Mouse (Mus musculus) liver, embryonic 15.5 days (tissue): ENCODE data around the gene Anln. TPM values are rescaled to one million over a fixed set of nuclear protein-coding genes. Genes with fewer than 3 reads are reported as not detected.
"Not testable (repeated sequence)": the region's sequence is repeated elsewhere in the genome, so short reads cannot be mapped to it uniquely, and the experiment has no call there.

Experiments used
- ATAC-seq: fragments of 200-750 bp; cut with Nextera tagmentation; 2 replicates; pipeline ENCODE4 v1.8.0; 2017; ENCODE audit warnings: moderate number of reproducible peaks, mild to moderate bottlenecking, moderate library complexity; ENCODE audit not compliant: insufficient read depth
- H3K27ac ChIP-seq: fragments of 300-500 bp; sonication (generic); replicated peaks from 2 replicates; pipeline ENCODE4 v1.5.1; 2015; ENCODE audit warnings: mild to moderate bottlenecking, inconsistent platforms
- H3K27me3 ChIP-seq: fragments of 300-500 bp; sonication (generic); 2 replicates; pipeline ENCODE4 v1.6.1; 2015; ENCODE audit warnings: mild to moderate bottlenecking, inconsistent platforms
- H3K36me3 ChIP-seq: fragments of 300-500 bp; sonication (generic); replicated peaks from 2 replicates; pipeline ENCODE4 v1.6.1; 2015; ENCODE audit warnings: moderate library complexity, mild to moderate bottlenecking, inconsistent platforms
- H3K4me1 ChIP-seq: fragments of 300-500 bp; sonication (generic); replicated peaks from 2 replicates; pipeline ENCODE4 v1.6.1; 2015; ENCODE audit warnings: inconsistent platforms
- H3K4me2 ChIP-seq: fragments of 300-500 bp; sonication (generic); 2 replicates; pipeline ENCODE4 v1.6.1; 2015; ENCODE audit warnings: moderate library complexity, mild to moderate bottlenecking, inconsistent platforms
- H3K4me3 ChIP-seq: fragments of 300-500 bp; sonication (generic); replicated peaks from 2 replicates; pipeline ENCODE4 v1.5.1; 2015; ENCODE audit warnings: mild to moderate bottlenecking, inconsistent platforms
- H3K9ac ChIP-seq: fragments of 300-500 bp; sonication (generic); 2 replicates; pipeline ENCODE4 v1.6.1; 2015; ENCODE audit warnings: moderate library complexity, mild to moderate bottlenecking, inconsistent platforms
- H3K9me3 ChIP-seq: fragments of 300-500 bp; sonication (generic); replicated peaks from 2 replicates; pipeline ENCODE4 v1.6.1; 2016; ENCODE audit warnings: inconsistent platforms
- WGBS: fragments of 180-500 bp; shearing (Covaris S2); methylation state at CpG from one replicate; pipeline ENCODE4 v1.1.7; 2015; ENCODE audit warnings: mixed read lengths; ENCODE audit not compliant: insufficient replicate concordance; 5-methylcytosine and 5-hydroxymethylcytosine counted together
- polyA plus RNA-seq: library from polyadenylated mRNA; unstranded; fragments of >200 nt; fragmentation: Nextera tagmentation; extraction: Ambion mirVana; gene quantifications from 2 replicates; pipeline ENCODE4 v1.2.1, GENCODE M21; 2015

Anln gene
- polyA plus RNA-seq, 1 experiment from 2014 or later: 25.8 TPM

DNA sequence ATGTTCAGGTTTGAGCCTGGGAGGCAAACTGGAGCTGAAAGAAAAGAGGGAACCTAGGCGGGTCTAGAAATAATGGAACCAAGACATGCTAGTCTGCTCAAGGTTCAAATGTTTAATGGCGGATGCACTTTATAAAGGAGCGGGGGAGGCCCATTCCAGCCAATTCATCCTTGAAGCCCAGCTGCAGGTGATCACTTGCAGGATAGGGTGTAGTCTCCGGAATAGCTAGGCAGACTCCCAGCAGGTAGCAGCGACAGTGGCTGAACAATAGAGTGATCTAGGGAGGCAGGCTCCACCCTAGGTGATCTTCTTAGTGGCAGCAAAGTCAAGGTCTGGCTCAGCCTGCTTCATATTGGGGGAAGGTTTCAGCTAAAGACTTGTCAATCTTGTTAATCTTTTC, 72.9 kb downstream of the Anln start:
- H3K9me3 ChIP-seq: not testable (repeated sequence)

GRCm38 (mm10) chr9:22314066-22314465, 74.9 kb downstream of the Anln start:
- H3K4me2 ChIP-seq: no peak overlapping the region
- H3K9ac ChIP-seq: no peak overlapping the region
- ATAC-seq: no peak
- H3K4me1 ChIP-seq: no peaks in the 10 kb centered on the region
- no peaks in the 10 kb centered on the region for H3K27me3 ChIP-seq
- no peak overlapping the region for H3K4me3 ChIP-seq
- H3K9me3 ChIP-seq: 0 out of 2 replicates have a peak, but pooled peaks cover 2% of the 10 kb centered on the region
- 51% methylated on average over 3 of the region's 3 CpGs for WGBS
- H3K27ac ChIP-seq: no peak overlapping the region
- no peaks in the 10 kb centered on the region for H3K36me3 ChIP-seq

More for the DNA sequence above, 72.9 kb downstream of the Anln start:
- H3K36me3 ChIP-seq, H3K27ac ChIP-seq, H3K4me2 ChIP-seq, H3K27me3 ChIP-seq, H3K4me1 ChIP-seq, ATAC-seq, H3K9ac ChIP-seq, H3K4me3 ChIP-seq: not testable (repeated sequence)
- WGBS: 71% methylated on average over 5 of the region's 5 CpGs

DNA sequence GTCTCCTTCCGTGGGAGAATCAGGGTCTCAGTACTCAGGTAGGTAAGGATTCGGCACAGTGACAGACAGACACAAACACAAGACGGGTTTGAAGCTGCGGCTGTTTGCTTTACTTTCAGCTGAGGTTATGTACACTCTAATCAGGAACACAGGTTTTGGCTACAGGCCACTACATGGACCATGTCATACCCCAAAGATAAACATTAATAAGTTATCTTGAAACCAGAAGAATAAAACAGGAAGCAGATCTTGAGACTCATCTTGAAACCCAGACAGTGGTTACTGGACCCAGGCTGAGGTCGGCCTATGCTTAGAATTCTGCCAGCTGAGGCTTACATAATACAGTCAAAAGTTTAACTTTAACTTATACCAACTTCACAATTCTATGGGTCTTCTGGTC, 75.8 kb downstream of the Anln start:
- Histone ChIP-seq H3K27ac (no peak overlapping the region), H3K36me3 (no peaks in the 10 kb centered on the region), H3K4me2 (no peak overlapping the region), H3K9ac (no peak overlapping the region), H3K4me3 (no peak overlapping the region), H3K4me1 (no peaks in the 10 kb centered on the region), H3K27me3 (no peaks in the 10 kb centered on the region), H3K9me3 (0 out of 2 replicates have a peak, but pooled peaks cover 2% of the 10 kb centered on the region)
- 49% methylated on average over 5 of the region's 5 CpGs for WGBS
- no peak for ATAC-seq

DNA sequence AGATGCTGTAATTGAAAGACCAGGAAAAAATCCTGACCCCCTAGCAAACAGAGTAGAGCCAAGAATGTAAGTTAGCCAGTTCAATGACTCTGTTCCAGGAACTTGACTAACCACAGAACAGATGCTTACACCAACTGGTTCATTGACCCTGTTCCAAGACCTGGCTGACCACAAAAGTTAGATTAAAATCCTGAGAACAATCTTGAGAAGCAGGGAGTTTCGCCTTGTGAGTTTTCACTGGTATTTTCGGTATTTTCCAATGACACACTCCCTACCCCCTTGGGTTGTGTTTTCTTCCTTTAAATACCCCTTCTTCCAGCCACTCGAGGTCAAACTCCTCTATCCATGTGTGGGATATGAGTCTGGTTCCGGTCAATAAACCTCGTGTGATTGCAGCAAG, 79.3 kb downstream of the Anln start:
- H3K27me3 ChIP-seq: no peaks in the 10 kb centered on the region
- H3K4me1 ChIP-seq: peaks cover 9% of the 10 kb centered on the region
- WGBS: 66% methylated on average over 5 of the region's 5 CpGs
- H3K4me3 ChIP-seq: no peak overlapping the region
- no peak for ATAC-seq
- H3K9me3 ChIP-seq: 0 out of 2 replicates have a peak, but pooled peaks cover 2% of the 10 kb centered on the region
- H3K36me3 ChIP-seq: no peaks in the 10 kb centered on the region
- H3K27ac ChIP-seq: no peak overlapping the region
- H3K4me2 ChIP-seq: no peak overlapping the region
- no peak overlapping the region for H3K9ac ChIP-seq

- ATAC-seq: peak; percentile 43; the same call in 1 of the 2 replicates
Observed at GRCm38 (mm10) chr9:22307920-22308262, 81.1 kb downstream of the Anln start.

GRCm38 (mm10) chr9:22307156-22307919, 81.7 kb downstream of the Anln start, which contains the start of gene Zfp810:
TSS of gene Zfp810 (minus strand) at chr9:22307648.
- Histone ChIP-seq H3K36me3 (peaks cover 9% of the 10 kb centered on the region; the same call in 1 of the 2 replicates), H3K27me3 (no peaks in the 10 kb centered on the region), H3K4me2 (peak within 1 kb of the TSS; percentile 86), H3K9me3 (0 out of 2 replicates have a peak, but pooled peaks cover 2% of the 10 kb centered on the region), H3K27ac (0 out of 2 replicates have a peak within 1 kb of the TSS, but pooled peaks have one; percentile 19), H3K9ac (peak within 1 kb of the TSS; percentile 73), H3K4me3 (peak within 1 kb of the TSS; percentile 74), H3K4me1 (peaks cover 9% of the 10 kb centered on the region)
- WGBS: under 1% methylated on average over 56 of the region's 56 CpGs
- peak; percentile 95 for ATAC-seq

More at GRCm38 (mm10) chr9:22307920-22308262, 81.1 kb downstream of the Anln start:
- Histone ChIP-seq H3K4me2 (peak overlapping the region; percentile 86), H3K9ac (peak overlapping the region; percentile 73; the same call in 1 of the 2 replicates), H3K4me3 (peak overlapping the region; percentile 74)
- H3K27me3 ChIP-seq, H3K4me1 ChIP-seq, H3K9me3 ChIP-seq, H3K36me3 ChIP-seq, H3K27ac ChIP-seq: not testable (repeated sequence)
- WGBS: 9% methylated on average over 9 of the region's 9 CpGs

DNA sequence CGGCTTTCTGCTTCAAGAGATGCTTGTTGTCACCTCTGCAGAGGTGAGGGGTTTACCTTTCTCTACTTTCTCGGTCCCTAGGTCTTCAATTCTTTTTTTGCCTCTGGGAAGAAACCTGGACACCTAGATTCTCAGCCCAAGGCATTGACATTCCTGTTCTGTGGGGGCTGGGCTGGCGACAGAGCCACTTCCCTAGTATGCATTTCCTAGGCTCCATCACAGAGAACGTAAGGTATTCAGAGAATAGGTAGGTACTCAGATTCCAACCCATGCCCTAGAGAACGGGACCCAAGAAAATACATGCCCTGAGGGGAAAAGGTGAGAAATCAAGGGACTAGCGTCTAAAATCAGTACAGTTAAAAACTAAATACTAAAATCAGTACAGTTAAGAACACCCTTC, 82.3 kb downstream of the Anln start:
- Histone ChIP-seq H3K27me3 (no peaks in the 10 kb centered on the region), H3K4me1 (peaks cover 9% of the 10 kb centered on the region), H3K9me3 (no peaks in the 10 kb centered on the region), H3K27ac (no peak overlapping the region), H3K4me2 (peak overlapping the region; percentile 86), H3K36me3 (peaks cover 9% of the 10 kb centered on the region; the same call in 1 of the 2 replicates), H3K9ac (peak overlapping the region; percentile 73), H3K4me3 (peak overlapping the region; percentile 74)
- WGBS: 22% methylated on average over 6 of the region's 6 CpGs
- no peak for ATAC-seq

DNA sequence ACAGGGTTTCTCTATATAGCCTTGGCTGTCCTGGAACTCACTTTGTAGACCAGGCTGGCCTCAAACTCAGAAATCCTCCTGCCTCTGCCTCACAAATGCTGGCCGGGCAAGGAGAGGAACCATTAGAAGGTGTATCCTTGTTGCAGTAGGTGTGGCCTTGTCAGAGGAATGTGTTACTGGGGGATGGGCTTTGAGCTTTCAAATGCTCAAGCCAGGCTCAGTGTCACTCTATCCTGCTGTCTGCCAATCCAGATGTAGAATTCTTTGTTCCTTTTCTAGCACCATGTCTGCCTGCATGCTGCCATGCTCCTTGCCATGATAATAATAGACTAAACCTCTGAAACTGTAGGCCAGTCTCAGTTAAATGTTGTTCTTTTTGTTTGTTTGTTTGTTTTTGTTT, 86.8 kb downstream of the Anln start:
- Histone ChIP-seq H3K36me3 (peaks cover 27% of the 10 kb centered on the region), H3K27ac (no peak overlapping the region), H3K9me3 (no peaks in the 10 kb centered on the region), H3K4me2 (no peak overlapping the region), H3K9ac (no peak overlapping the region), H3K4me1 (peaks cover 8% of the 10 kb centered on the region), H3K4me3 (no peak overlapping the region), H3K27me3 (no peaks in the 10 kb centered on the region)
- no peak for ATAC-seq
- 84% methylated on average over 1 of the region's 1 CpGs for WGBS

Other genes with a start within 250 kb of the Anln start
- 29.4 and 35.6 TPM in 2 replicates for gene Pigyl, start 232.3 kb downstream of the Anln start, polyA plus RNA-seq
- 0.02 and 0.03 TPM in 2 replicates for gene Zfp872, start 201.1 kb downstream of the Anln start, polyA plus RNA-seq
- gene Zfp809, start 163.5 kb downstream of the Anln start, polyA plus RNA-seq: 6.8 and 7.4 TPM in 2 replicates
- gene Zfp599, start 129.3 kb downstream of the Anln start, polyA plus RNA-seq: 1.2 and 1.4 TPM in 2 replicates
- 2.5 and 2.7 TPM in 2 replicates for gene Zfp810, start 81.5 kb downstream of the Anln start, polyA plus RNA-seq
- gene 9530077C05Rik, start 22.3 kb upstream of the Anln start, polyA plus RNA-seq: 1.8 and 2.0 TPM in 2 replicates
- gene Gm17545, start 65.1 kb upstream of the Anln start, polyA plus RNA-seq: not detected in 2 replicates
- gene Rp9, start 80.6 kb upstream of the Anln start, polyA plus RNA-seq: 29.1 and 30.3 TPM in 2 replicates
- gene Bbs9, start 86.5 kb upstream of the Anln start, polyA plus RNA-seq: 2.3 TPM in 2 replicates